Mouse (Mus musculus) lung, postnatal 0 days (tissue): Measurements from ENCODE around the gene Calcrl.

Experiments
- CTCF ChIP-seq: IDR thresholded peaks from 2 replicates; pipeline ENCODE4 v1.5.1; 2016; ENCODE audit warnings: antibody characterized with exemption, mild to moderate bottlenecking
- EP300 ChIP-seq: IDR thresholded peaks from 2 replicates; pipeline ENCODE4 v1.6.1; 2016; ENCODE audit warnings: antibody characterized with exemption, mild to moderate bottlenecking, control low read depth

GRCm38 (mm10) chr2:84454551-84455235 is 29.5 kb upstream of the Calcrl start:
- no peak for TF ChIP-seq CTCF
- TF ChIP-seq EP300 = no peak
